Mouse (Mus musculus) hindbrain, embryonic 11.5 days (tissue): ENCODE results near the gene Gm10100. TPM values are rescaled to one million over a fixed set of nuclear protein-coding genes. Genes with fewer than 3 reads are reported as not detected.
"Not testable (repeated sequence)": the region's sequence is repeated elsewhere in the genome, so short reads cannot be mapped to it uniquely, and the experiment has no call there.

Experiments used
- ATAC-seq: fragments of 200-750 bp; cut with Nextera tagmentation; 2 replicates; pipeline ENCODE4 v1.8.0; 2017; ENCODE audit warnings: mild to moderate bottlenecking, moderate TSS enrichment, moderate library complexity; ENCODE audit not compliant: low FRiP score
- DNase-seq: peaks from one replicate; pipeline ENCODE4 v3.0.0-alpha.2; 2015; ENCODE audit warnings: low spot score
- H3K27ac ChIP-seq: fragments of 300-500 bp; sonication (generic); 2 replicates; pipeline ENCODE4 v1.5.1; 2014; ENCODE audit warnings: mild to moderate bottlenecking, low read depth, low read length
- H3K27me3 ChIP-seq: fragments of 300-500 bp; sonication (generic); 2 replicates; pipeline ENCODE4 v1.6.1; 2014; ENCODE audit warnings: mild to moderate bottlenecking, low read length, moderate library complexity, mixed read lengths; ENCODE audit not compliant: control insufficient read depth, insufficient read depth
- H3K36me3 ChIP-seq: fragments of 300-500 bp; sonication (generic); 2 replicates; pipeline ENCODE4 v1.6.1; 2014; ENCODE audit warnings: mild to moderate bottlenecking, low read length, moderate library complexity, mixed read lengths; ENCODE audit not compliant: control insufficient read depth, insufficient read depth
- H3K4me1 ChIP-seq: fragments of 300-500 bp; sonication (generic); replicated peaks from 2 replicates; pipeline ENCODE4 v1.6.1; 2014; ENCODE audit warnings: low read length, mixed read lengths; ENCODE audit not compliant: control insufficient read depth, insufficient read depth
- H3K4me2 ChIP-seq: fragments of 300-500 bp; sonication (generic); replicated peaks from 2 replicates; pipeline ENCODE4 v1.6.1; 2014; ENCODE audit warnings: mild to moderate bottlenecking, low read depth, low read length
- H3K4me3 ChIP-seq: fragments of 300-500 bp; sonication (generic); 2 replicates; pipeline ENCODE4 v1.5.1; 2014; ENCODE audit warnings: low read depth, low read length
- H3K9ac ChIP-seq: fragments of 300-500 bp; sonication (generic); 2 replicates; pipeline ENCODE4 v1.6.1; 2014; ENCODE audit warnings: low read depth, low read length
- H3K9me3 ChIP-seq: fragments of 300-500 bp; sonication (generic); 2 replicates; pipeline ENCODE4 v1.6.1; 2016; ENCODE audit warnings: low read length; ENCODE audit not compliant: control insufficient read depth
- WGBS: fragments of 180-500 bp; shearing (Covaris S2); extraction: QIAGEN DNeasy Blood & Tissue Kit; methylation state at CpG from one replicate; pipeline ENCODE4 v1.1.7; 2014; 5-methylcytosine and 5-hydroxymethylcytosine counted together
- polyA plus RNA-seq: library from polyadenylated mRNA; unstranded; fragments of >200 nt; fragmentation: Nextera tagmentation; extraction: Ambion mirVana; gene quantifications from 2 replicates; pipeline ENCODE4 v1.2.1, GENCODE M21; 2014

Gene Gm10100
- polyA plus RNA-seq, 1 experiment from 2014 or later = not detected

DNA sequence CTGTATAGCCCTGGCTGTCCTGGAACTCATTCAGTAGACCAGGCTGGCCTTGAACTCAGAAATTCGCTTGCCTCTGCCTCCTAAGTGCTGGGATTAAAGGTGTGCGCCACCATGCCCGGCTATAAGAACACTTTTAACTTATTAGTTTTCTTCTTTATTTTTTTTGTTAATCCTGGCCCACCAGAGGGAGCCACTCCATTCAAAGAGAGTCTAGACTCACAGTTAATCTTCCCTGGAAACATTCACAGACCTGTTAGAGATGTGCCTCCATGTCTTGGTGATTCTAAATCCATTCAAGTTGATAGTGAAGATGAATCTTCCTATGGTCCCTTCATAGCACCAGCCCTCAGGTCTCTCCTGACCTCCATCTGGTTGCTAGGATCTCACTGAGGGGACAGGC lies 16.5 kb upstream of the Gm10100 start:
- H3K9ac ChIP-seq = no peak overlapping the region
- ATAC-seq (no peak), DNase-seq (no peak)
- H3K4me1 ChIP-seq = no peaks in the 10 kb centered on the region
- H3K4me3 ChIP-seq = no peak overlapping the region
- H3K4me2 ChIP-seq = no peak overlapping the region
- 83% methylated on average over 3 of the region's 3 CpGs for WGBS
- H3K9me3 ChIP-seq = no peaks in the 10 kb centered on the region
- no peaks in the 10 kb centered on the region for H3K36me3 ChIP-seq
- H3K27me3 ChIP-seq = no peaks in the 10 kb centered on the region
- H3K27ac ChIP-seq = no peak overlapping the region

DNA sequence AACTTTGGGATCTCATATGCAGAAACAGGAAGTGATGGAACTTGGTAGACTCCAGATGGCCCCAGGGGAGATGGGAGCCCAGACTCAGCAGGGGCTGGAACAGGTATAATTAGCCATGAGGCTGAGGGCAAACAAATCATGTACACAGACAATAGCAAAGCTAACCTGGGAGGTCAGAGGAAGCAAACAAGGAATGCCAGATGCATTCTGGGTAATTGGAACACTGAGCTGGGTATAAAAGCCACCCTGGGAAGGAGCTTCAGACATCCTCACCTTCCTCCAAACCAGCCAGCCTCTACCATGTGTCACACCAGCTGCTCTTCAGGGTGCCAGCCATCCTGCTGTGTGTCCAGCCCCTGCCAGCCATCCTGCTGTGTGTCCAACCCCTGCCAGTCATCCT lies 15.1 kb upstream of the Gm10100 start, which contains the start of gene Gm10024:
Gene Gm10024, plus strand, starts transcription at position 301 of the 400 bp plus-strand sequence.
- not testable (repeated sequence) for H3K4me3 ChIP-seq, H3K27ac ChIP-seq, ATAC-seq

GRCm38 (mm10) chr10:77713734-77714133 lies 12.6 kb upstream of the Gm10100 start:
- ATAC-seq (no peak), DNase-seq (no peak)
- Histone ChIP-seq H3K4me3 (no peak overlapping the region), H3K4me1 (no peaks in the 10 kb centered on the region), H3K27me3 (no peaks in the 10 kb centered on the region), H3K27ac (no peak overlapping the region), H3K9ac (no peak overlapping the region), H3K9me3 (no peaks in the 10 kb centered on the region), H3K4me2 (no peak overlapping the region), H3K36me3 (no peaks in the 10 kb centered on the region)
- 69% methylated on average over 4 of the region's 4 CpGs for WGBS

More for the DNA sequence above, 15.1 kb upstream of the Gm10100 start, which contains the start of gene Gm10024:
- not testable (repeated sequence) for DNase-seq, H3K27me3 ChIP-seq, H3K36me3 ChIP-seq, H3K4me1 ChIP-seq, H3K9me3 ChIP-seq, H3K4me2 ChIP-seq, H3K9ac ChIP-seq

- Histone ChIP-seq H3K27me3 (no peaks in the 10 kb centered on the region), H3K36me3 (no peaks in the 10 kb centered on the region), H3K9ac (no peak within 1 kb of the TSS), H3K4me1 (no peaks in the 10 kb centered on the region), H3K9me3 (no peaks in the 10 kb centered on the region), H3K4me3 (no peak within 1 kb of the TSS), H3K27ac (no peak within 1 kb of the TSS), H3K4me2 (no peak within 1 kb of the TSS)
- no peak for ATAC-seq
- WGBS = 88% methylated on average over 1 of the region's 1 CpGs
- DNase-seq = no peak
Observed at GRCm38 (mm10) chr10:77715507-77715906, 10.8 kb upstream of the Gm10100 start, which contains the start of gene Gm10142. TSS of gene Gm10142 (plus strand) at chr10:77715807.

GRCm38 (mm10) chr10:77720299-77720698 lies 6.0 kb upstream of the Gm10100 start, which contains the start of gene Krtap12-1:
TSS of gene Krtap12-1 (plus strand) at chr10:77720599.
- H3K36me3 ChIP-seq, H3K27ac ChIP-seq, DNase-seq, H3K9me3 ChIP-seq, H3K27me3 ChIP-seq, H3K4me2 ChIP-seq, H3K4me1 ChIP-seq, H3K4me3 ChIP-seq, ATAC-seq, H3K9ac ChIP-seq: not testable (repeated sequence)
- 88% methylated on average over 1 of the region's 1 CpGs for WGBS

- no peak for DNase-seq
- Histone ChIP-seq H3K27ac (no peak overlapping the region), H3K4me2 (no peak overlapping the region), H3K4me3 (no peak overlapping the region), H3K27me3 (no peaks in the 10 kb centered on the region), H3K4me1 (no peaks in the 10 kb centered on the region), H3K9ac (no peak overlapping the region), H3K36me3 (no peaks in the 10 kb centered on the region), H3K9me3 (no peaks in the 10 kb centered on the region)
- ATAC-seq = no peak
- 73% methylated on average over 8 of the region's 8 CpGs for WGBS
Observed at GRCm38 (mm10) chr10:77724855-77725254, 1.4 kb upstream of the Gm10100 start.

DNA sequence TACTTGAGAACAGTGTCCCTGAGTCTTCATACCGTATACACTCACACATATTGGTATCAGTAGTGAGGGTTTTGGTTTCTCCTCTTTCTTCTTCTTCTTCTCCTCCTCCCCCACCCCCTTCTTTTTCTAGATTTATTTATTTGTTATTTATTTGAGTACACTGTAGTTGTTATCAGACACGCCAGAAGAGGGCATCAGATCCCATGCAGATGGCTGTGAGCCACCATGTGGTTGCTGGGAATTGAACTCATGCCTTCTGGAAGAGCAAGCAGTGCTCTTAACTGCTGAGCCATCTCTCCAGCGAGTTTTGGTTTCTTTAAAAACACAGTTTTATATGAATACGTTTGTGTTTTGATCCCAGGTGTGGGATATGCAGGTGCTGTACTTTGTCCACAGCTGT lies 2.0 kb downstream of the Gm10100 start:
- no peak for ATAC-seq
- Histone ChIP-seq H3K4me1 (no peaks in the 10 kb centered on the region), H3K4me3 (no peak overlapping the region), H3K27me3 (no peaks in the 10 kb centered on the region), H3K9ac (no peak overlapping the region), H3K9me3 (no peaks in the 10 kb centered on the region), H3K4me2 (no peak overlapping the region), H3K27ac (no peak overlapping the region), H3K36me3 (no peaks in the 10 kb centered on the region)
- DNase-seq = no peak
- WGBS = 65% methylated on average over 4 of the region's 4 CpGs

- H3K27me3 ChIP-seq = no peaks in the 10 kb centered on the region
- no peaks in the 10 kb centered on the region for H3K36me3 ChIP-seq
- no peak overlapping the region for H3K9ac ChIP-seq
- DNase-seq = peak; percentile 41
- H3K9me3 ChIP-seq = no peaks in the 10 kb centered on the region
- no peak overlapping the region for H3K4me3 ChIP-seq
- ATAC-seq = no peak
- H3K27ac ChIP-seq = no peak overlapping the region
- H3K4me2 ChIP-seq = no peak overlapping the region
- no peaks in the 10 kb centered on the region for H3K4me1 ChIP-seq
- 48% methylated on average over 4 of the region's 4 CpGs for WGBS
Observed at GRCm38 (mm10) chr10:77729241-77729640, 3.0 kb downstream of the Gm10100 start.

DNA sequence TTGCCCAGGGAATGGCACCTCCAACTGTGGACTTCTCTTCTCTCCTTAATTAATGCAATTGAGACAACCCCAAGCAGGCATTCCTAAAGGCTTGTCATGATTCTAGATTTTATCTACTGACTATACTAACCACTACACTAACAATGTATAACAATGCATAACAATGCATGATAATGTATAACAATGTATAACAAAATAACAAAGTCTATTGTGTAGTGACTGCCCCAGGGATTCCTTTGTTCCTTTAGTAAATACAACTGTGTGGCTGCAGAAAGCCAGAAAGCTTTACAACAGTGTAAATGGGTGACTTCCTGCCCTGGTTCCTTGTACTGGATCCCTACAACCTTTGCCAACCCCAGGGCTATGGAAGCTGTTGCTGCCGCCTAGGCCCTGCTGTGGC lies 9.6 kb downstream of the Gm10100 start:
- DNase-seq (no peak), ATAC-seq (no peak)
- no peak overlapping the region for H3K4me3 ChIP-seq
- no peaks in the 10 kb centered on the region for H3K36me3 ChIP-seq
- H3K9ac ChIP-seq = no peak overlapping the region
- WGBS = 96% methylated on average over 1 of the region's 1 CpGs
- H3K9me3 ChIP-seq = no peaks in the 10 kb centered on the region
- H3K4me1 ChIP-seq = no peaks in the 10 kb centered on the region
- H3K27ac ChIP-seq = no peak overlapping the region
- no peaks in the 10 kb centered on the region for H3K27me3 ChIP-seq
- no peak overlapping the region for H3K4me2 ChIP-seq
